Mouse (Mus musculus): Measurements from ENCODE around the gene BC048403.

BC048403 gene

GRCm38 (mm10) chr10:121739548-121740505 is at the start of gene BC048403:
TSS of gene BC048403 (plus strand) at chr10:121739937.
- peak; percentile 91 for DNase-seq (ENCODE audit: low spot score)

- peak; percentile 39 for DNase-seq (ENCODE audit: low spot score)
These were observed 46.7 kb upstream of the BC048403 start for GRCm38 (mm10) chr10:121692944-121693579.

GRCm38 (mm10) chr10:121694567-121694966 is 45.2 kb upstream of the BC048403 start:
- DNase-seq (ENCODE audit: low spot score) = no peak

GRCm38 (mm10) chr10:121701296-121702248 is 38.2 kb upstream of the BC048403 start:
- DNase-seq (ENCODE audit: low spot score) = no peak

- no peak for DNase-seq (ENCODE audit: low spot score)
These were observed 36.1 kb upstream of the BC048403 start for GRCm38 (mm10) chr10:121703619-121704018.

GRCm38 (mm10) chr10:121704871-121705270 is 34.9 kb upstream of the BC048403 start:
- no peak for DNase-seq (ENCODE audit: low spot score)

GRCm38 (mm10) chr10:121705399-121706163 is 34.2 kb upstream of the BC048403 start:
- DNase-seq (ENCODE audit: low spot score) = no peak

- DNase-seq (ENCODE audit: low spot score) = no peak
These were observed 22.9 kb upstream of the BC048403 start for GRCm38 (mm10) chr10:121716862-121717261.

GRCm38 (mm10) chr10:121718896-121719585 is 20.7 kb upstream of the BC048403 start:
- no peak for DNase-seq (ENCODE audit: low spot score)

GRCm38 (mm10) chr10:121720701-121721100 is 19.0 kb upstream of the BC048403 start:
- DNase-seq (ENCODE audit: low spot score) = no peak

GRCm38 (mm10) chr10:121726505-121726904 is 13.2 kb upstream of the BC048403 start:
- no peak for DNase-seq (ENCODE audit: low spot score)

- no peak for DNase-seq (ENCODE audit: low spot score)
These were observed 12.6 kb upstream of the BC048403 start for GRCm38 (mm10) chr10:121727151-121727550.

GRCm38 (mm10) chr10:121728226-121728625 is 11.5 kb upstream of the BC048403 start:
- no peak for DNase-seq (ENCODE audit: low spot score)

- no peak for DNase-seq (ENCODE audit: low spot score)
These were observed 8.6 kb upstream of the BC048403 start for GRCm38 (mm10) chr10:121731048-121731725.

- DNase-seq (ENCODE audit: low spot score) = no peak
These were observed 7.2 kb upstream of the BC048403 start for GRCm38 (mm10) chr10:121732542-121732941.

GRCm38 (mm10) chr10:121737256-121737655 is 2.5 kb upstream of the BC048403 start:
- DNase-seq (ENCODE audit: low spot score) = no peak

- peak; percentile 60 for DNase-seq (ENCODE audit: low spot score)
These were observed 2.6 kb downstream of the BC048403 start for GRCm38 (mm10) chr10:121742336-121742735.

GRCm38 (mm10) chr10:121750175-121750574 is 10.4 kb downstream of the BC048403 start:
- DNase-seq (ENCODE audit: low spot score) = no peak

GRCm38 (mm10) chr10:121754237-121754636 is 14.5 kb downstream of the BC048403 start:
- DNase-seq (ENCODE audit: low spot score) = no peak

- DNase-seq (ENCODE audit: low spot score) = peak; percentile 52
These were observed 16.1 kb downstream of the BC048403 start for GRCm38 (mm10) chr10:121755822-121756221.
